Mouse (Mus musculus): ENCODE data around the gene Robo2.

DNA sequence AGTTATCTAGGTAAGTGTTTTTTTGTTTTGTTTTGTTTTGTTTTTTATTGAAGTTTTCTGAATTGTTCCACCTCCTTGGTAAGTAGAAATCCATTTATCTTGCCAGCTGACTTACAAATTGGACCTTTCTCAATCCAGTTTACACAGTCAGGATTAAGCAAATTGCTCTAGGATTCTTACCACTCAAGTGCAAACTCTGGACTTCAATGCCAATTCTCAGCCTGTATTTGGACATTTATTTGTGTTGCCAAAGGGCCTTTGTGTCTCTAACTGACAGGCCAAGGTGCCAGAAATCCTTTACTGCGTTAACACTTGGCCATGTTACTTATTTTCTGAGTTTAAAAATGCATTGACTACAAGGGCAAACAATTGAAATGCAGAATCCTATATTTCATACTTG lies 38.7 kb downstream of the Robo2 start:
- TF ChIP-seq CTCF (IDR thresholded peaks at IDR 0.05; ENCODE audit: low read depth), result no peak
- no peak for TF ChIP-seq EP300 (IDR thresholded peaks at IDR 0.05; ENCODE audit: low read depth)

Data from liver, embryonic 14.5 days (tissue).